Mouse (Mus musculus): ENCODE results near the gene Wfdc5. TPM values are rescaled to one million over a fixed set of nuclear protein-coding genes. Genes with fewer than 3 reads are reported as not detected.
"Not testable (repeated sequence)": the region's sequence is repeated elsewhere in the genome, so short reads cannot be mapped to it uniquely, and the experiment has no call there.

Gene Wfdc5
- polyA plus RNA-seq, 1 experiment, result not detected

GRCm38 (mm10) chr2:164212711-164213110, 30.2 kb upstream of the Wfdc5 start:
- Histone ChIP-seq H3ac (ENCODE audit: control insufficient read depth, insufficient read length) (no peak overlapping the region), H3K4me2 (ENCODE audit: low read depth) (no peak overlapping the region), H3K27me3 (ENCODE audit: control insufficient read depth, insufficient read depth, insufficient read length) (peaks cover 37% of the 10 kb centered on the region), H3K79me2 (ENCODE audit: control insufficient read depth, insufficient read depth) (no peaks in the 10 kb centered on the region), H3K4me3 (no peak overlapping the region), H3K36me3 (ENCODE audit: control insufficient read depth, insufficient read depth) (no peaks in the 10 kb centered on the region)
- no peak for TF ChIP-seq MAX (IDR thresholded peaks at IDR 0.05; ENCODE audit: low read depth)
- no peak for TF ChIP-seq POLR2AphosphoS2 (IDR thresholded peaks at IDR 0.05; ENCODE audit: insufficient read length, low read depth)
- no peak for TF ChIP-seq MYOD1 (IDR thresholded peaks at IDR 0.05; ENCODE audit: control insufficient read depth in 1 of 3, insufficient read length in 2 of 3, low read depth in 2 of 3)
- no peak for TF ChIP-seq E2F4 (IDR thresholded peaks at IDR 0.05; ENCODE audit: insufficient read depth)
- no peak for TF ChIP-seq USF1 (IDR thresholded peaks at IDR 0.05; ENCODE audit: low read depth)

GRCm38 (mm10) chr2:164210892-164211291, 28.4 kb upstream of the Wfdc5 start:
- H3K36me3 ChIP-seq (ENCODE audit: control insufficient read depth, insufficient read depth), result no peaks in the 10 kb centered on the region
- no peak overlapping the region for H3K4me2 ChIP-seq (ENCODE audit: low read depth)
- no peak overlapping the region for H3K4me3 ChIP-seq
- TF ChIP-seq REST (IDR thresholded peaks at IDR 0.05; ENCODE audit: insufficient read depth, insufficient read length) (no peak), MYOG (IDR thresholded peaks at IDR 0.05; ENCODE audit: control insufficient read depth in 1 of 3, insufficient read depth in 1 of 3, insufficient read length in 2 of 3, low read depth in 2 of 3) (no peak), MYOD1 (IDR thresholded peaks at IDR 0.05; ENCODE audit: control insufficient read depth in 1 of 3, insufficient read length in 2 of 3, low read depth in 2 of 3) (no peak), POLR2AphosphoS2 (IDR thresholded peaks at IDR 0.05; ENCODE audit: insufficient read length, low read depth) (no peak), MAX (IDR thresholded peaks at IDR 0.05; ENCODE audit: low read depth) (no peak), TCF3 (IDR thresholded peaks at IDR 0.05; ENCODE audit: insufficient read length, low read depth) (no peak), TCF12 (IDR thresholded peaks at IDR 0.05; ENCODE audit: insufficient read depth, poor library complexity, severe bottlenecking) (no peak), USF1 (IDR thresholded peaks at IDR 0.05; ENCODE audit: low read depth) (no peak), SRF (IDR thresholded peaks at IDR 0.05; ENCODE audit: control insufficient read depth, insufficient read length, low read depth) (no peak), CEBPB (IDR thresholded peaks at IDR 0.05; ENCODE audit: insufficient read depth, poor library complexity, severe bottlenecking) (no peak)
- H3ac ChIP-seq (ENCODE audit: control insufficient read depth, insufficient read length), result no peak overlapping the region
- peaks cover 39% of the 10 kb centered on the region for H3K27me3 ChIP-seq (ENCODE audit: control insufficient read depth, insufficient read depth, insufficient read length)
- H3K79me2 ChIP-seq (ENCODE audit: control insufficient read depth, insufficient read depth), result no peaks in the 10 kb centered on the region

DNA sequence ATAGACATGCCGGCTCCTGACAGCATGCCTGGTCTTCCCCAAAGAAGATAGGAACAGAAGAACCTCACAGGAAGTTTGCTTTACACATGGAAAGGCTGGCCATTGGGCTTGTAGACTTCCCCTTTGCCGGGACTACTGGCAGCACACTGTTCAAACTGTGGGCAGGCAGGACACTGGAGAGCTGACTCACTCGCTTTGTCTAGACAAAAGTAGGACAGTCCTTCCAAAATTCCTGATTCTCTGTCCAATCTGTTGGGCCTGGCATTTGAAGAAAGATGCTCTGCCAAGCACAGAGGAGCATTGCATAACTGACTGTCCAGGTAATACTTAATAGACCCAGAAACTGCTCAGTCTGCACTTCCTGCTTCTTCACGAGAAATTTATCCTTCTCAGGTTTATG, 24.1 kb upstream of the Wfdc5 start:
- no peaks in the 10 kb centered on the region for H3K36me3 ChIP-seq (ENCODE audit: control insufficient read depth, insufficient read depth)
- H3K4me3 ChIP-seq, result no peak overlapping the region
- no peaks in the 10 kb centered on the region for H3K79me2 ChIP-seq (ENCODE audit: control insufficient read depth, insufficient read depth)
- H3K27me3 ChIP-seq (ENCODE audit: control insufficient read depth, insufficient read depth, insufficient read length), result peaks cover 21% of the 10 kb centered on the region
- H3K4me2 ChIP-seq (ENCODE audit: low read depth), result no peak overlapping the region
- no peak overlapping the region for H3ac ChIP-seq (ENCODE audit: control insufficient read depth, insufficient read length)
- no peak for TF ChIP-seq MYOG (IDR thresholded peaks at IDR 0.05; ENCODE audit: control insufficient read depth in 1 of 3, insufficient read depth in 1 of 3, insufficient read length in 2 of 3, low read depth in 2 of 3)

GRCm38 (mm10) chr2:164206011-164206410, 23.5 kb upstream of the Wfdc5 start:
- peaks cover 21% of the 10 kb centered on the region for H3K27me3 ChIP-seq (ENCODE audit: control insufficient read depth, insufficient read depth, insufficient read length)
- not testable (repeated sequence) for H3K4me2 ChIP-seq (ENCODE audit: low read depth); H3ac ChIP-seq (ENCODE audit: control insufficient read depth, insufficient read length); H3K79me2 ChIP-seq (ENCODE audit: control insufficient read depth, insufficient read depth); H3K36me3 ChIP-seq (ENCODE audit: control insufficient read depth, insufficient read depth); H3K4me3 ChIP-seq

DNA sequence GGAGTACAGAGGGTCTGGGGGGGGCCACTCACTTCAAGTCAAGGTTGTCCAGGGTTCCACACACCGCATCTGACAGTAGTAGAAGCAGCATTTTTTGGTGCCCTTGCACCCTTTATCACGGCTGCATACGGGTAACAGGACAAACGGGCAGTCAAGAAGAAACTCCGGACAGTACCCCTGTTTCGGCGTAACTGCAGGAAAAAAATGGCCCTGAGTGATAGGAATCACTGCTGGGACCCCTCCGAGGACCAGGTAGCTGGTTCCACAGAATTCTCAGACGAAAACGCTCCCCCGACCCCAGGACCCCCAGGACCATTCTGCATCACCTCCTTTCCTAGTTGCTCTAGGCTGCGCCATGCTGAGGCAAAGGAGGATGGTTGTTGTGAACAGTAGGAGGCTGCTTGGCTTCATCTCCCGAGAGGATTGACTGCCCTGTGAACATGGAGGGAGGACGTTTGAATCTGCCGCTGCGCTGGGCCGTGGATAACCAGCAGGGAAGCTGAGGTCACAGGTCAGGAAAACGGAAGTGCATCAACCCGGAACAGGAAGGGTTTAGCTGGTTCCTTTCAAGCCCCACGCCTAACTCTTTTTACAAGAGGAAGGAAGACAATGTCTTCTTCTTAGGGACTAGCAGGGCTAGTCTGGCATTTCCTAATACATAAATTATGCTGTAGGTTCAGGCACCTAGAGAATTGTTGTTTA, 17.2 kb upstream of the Wfdc5 start, which contains the start of gene Wfdc15a:
Gene Wfdc15a (minus strand): TSS at position 505 of the 702 bp plus-strand sequence.
- Histone ChIP-seq H3K4me3 (no peak within 1 kb of the TSS), H3ac (ENCODE audit: control insufficient read depth, insufficient read length) (no peak within 1 kb of the TSS), H3K79me2 (ENCODE audit: control insufficient read depth, insufficient read depth) (no peaks in the 10 kb centered on the region), H3K27me3 (ENCODE audit: control insufficient read depth, insufficient read depth, insufficient read length) (peaks cover 31% of the 10 kb centered on the region), H3K4me2 (ENCODE audit: low read depth) (no peak within 1 kb of the TSS), H3K36me3 (ENCODE audit: control insufficient read depth, insufficient read depth) (no peaks in the 10 kb centered on the region)
- TF ChIP-seq TCF3 (IDR thresholded peaks at IDR 0.05; ENCODE audit: insufficient read length, low read depth), result no peak
- TF ChIP-seq USF1 (IDR thresholded peaks at IDR 0.05; ENCODE audit: low read depth), result no peak
- TF ChIP-seq MAX (IDR thresholded peaks at IDR 0.05; ENCODE audit: low read depth), result no peak
- no peak for TF ChIP-seq POLR2AphosphoS2 (IDR thresholded peaks at IDR 0.05; ENCODE audit: insufficient read length, low read depth)
- TF ChIP-seq POLR2A (IDR thresholded peaks at IDR 0.05; ENCODE audit: insufficient read length, low read depth), result no peak
- no peak for TF ChIP-seq SRF (IDR thresholded peaks at IDR 0.05; ENCODE audit: control insufficient read depth, insufficient read length, low read depth)

DNA sequence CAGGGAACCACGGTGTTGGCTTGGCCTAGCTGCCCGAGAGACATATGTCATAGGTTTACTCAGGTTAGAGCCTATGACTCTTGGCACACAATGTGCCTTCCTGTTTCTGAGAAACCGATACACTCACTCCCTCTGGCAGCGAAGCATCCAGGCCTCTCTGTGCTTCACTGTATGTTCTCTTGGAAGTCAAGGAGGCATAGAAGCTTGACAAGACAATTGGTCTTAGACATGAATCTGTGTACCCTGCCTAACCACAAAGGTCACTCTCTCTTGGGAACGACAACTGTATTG, 14.1 kb upstream of the Wfdc5 start:
- H3ac ChIP-seq (ENCODE audit: control insufficient read depth, insufficient read length), result no peak overlapping the region
- TF ChIP-seq MYOD1 (IDR thresholded peaks at IDR 0.05; ENCODE audit: control insufficient read depth in 1 of 3, insufficient read length in 2 of 3, low read depth in 2 of 3), result no peak
- TF ChIP-seq TCF12 (IDR thresholded peaks at IDR 0.05; ENCODE audit: insufficient read depth, poor library complexity, severe bottlenecking), result no peak
- TF ChIP-seq MYOG (IDR thresholded peaks at IDR 0.05; ENCODE audit: control insufficient read depth in 1 of 3, insufficient read depth in 1 of 3, insufficient read length in 2 of 3, low read depth in 2 of 3), result no peak
- no peak for TF ChIP-seq E2F4 (IDR thresholded peaks at IDR 0.05; ENCODE audit: insufficient read depth)
- TF ChIP-seq REST (IDR thresholded peaks at IDR 0.05; ENCODE audit: insufficient read depth, insufficient read length), result no peak
- no peak for TF ChIP-seq TCF3 (IDR thresholded peaks at IDR 0.05; ENCODE audit: insufficient read length, low read depth)
- TF ChIP-seq POLR2AphosphoS2 (IDR thresholded peaks at IDR 0.05; ENCODE audit: insufficient read length, low read depth), result no peak
- no peak for TF ChIP-seq USF1 (IDR thresholded peaks at IDR 0.05; ENCODE audit: low read depth)
- TF ChIP-seq CEBPB (IDR thresholded peaks at IDR 0.05; ENCODE audit: insufficient read depth, poor library complexity, severe bottlenecking), result no peak
- TF ChIP-seq SRF (IDR thresholded peaks at IDR 0.05; ENCODE audit: control insufficient read depth, insufficient read length, low read depth), result no peak
- TF ChIP-seq POLR2A (IDR thresholded peaks at IDR 0.05; ENCODE audit: insufficient read length, low read depth), result no peak
- H3K4me3 ChIP-seq, result no peak overlapping the region
- H3K79me2 ChIP-seq (ENCODE audit: control insufficient read depth, insufficient read depth), result no peaks in the 10 kb centered on the region
- H3K4me2 ChIP-seq (ENCODE audit: low read depth), result no peak overlapping the region
- no peaks in the 10 kb centered on the region for H3K36me3 ChIP-seq (ENCODE audit: control insufficient read depth, insufficient read depth)
- H3K27me3 ChIP-seq (ENCODE audit: control insufficient read depth, insufficient read depth, insufficient read length), result peaks cover 54% of the 10 kb centered on the region
